Mouse (Mus musculus) E14TG2a.4 (cell line): ENCODE measurements around the gene Ptpn14.

Experiments
- CTCF ChIP-seq: conservative IDR thresholded peaks from 2 replicates; pipeline ENCODE4 v1.5.1; 2014; ENCODE audit warnings: low read length
- NANOG ChIP-seq: IDR thresholded peaks from 2 replicates; pipeline ENCODE4 v1.6.1; 2014; ENCODE audit warnings: borderline replicate concordance, low read length, mixed read lengths
- POU5F1 ChIP-seq: IDR thresholded peaks from 2 replicates; pipeline ENCODE4 v1.6.1; 2014; ENCODE audit warnings: low read length, borderline replicate concordance

DNA sequence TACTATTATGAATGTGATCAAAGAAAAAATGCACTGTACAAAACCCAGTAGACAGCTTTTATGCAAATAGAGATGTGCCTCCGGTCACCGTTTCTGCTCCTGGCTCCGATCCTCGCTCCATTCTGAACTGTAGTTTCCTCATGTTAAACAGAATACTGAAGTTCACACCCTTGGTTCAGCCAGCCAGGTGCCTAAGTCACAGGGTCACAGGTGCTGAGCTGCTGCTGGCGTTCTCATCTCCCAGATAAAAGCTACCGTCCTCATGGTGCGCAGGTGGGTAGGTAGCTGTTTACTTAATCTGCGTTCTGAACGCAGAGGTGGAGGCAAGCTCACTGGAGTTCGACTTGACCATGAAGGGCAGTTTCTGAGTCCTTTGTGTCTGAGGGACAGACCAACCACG, 75.7 kb downstream of the Ptpn14 start:
- TF ChIP-seq CTCF (no peak), POU5F1 (no peak), NANOG (no peak)
